Mouse (Mus musculus): ENCODE results near the gene Stxbp2. TPM values are rescaled to one million over a fixed set of nuclear protein-coding genes. Genes with fewer than 3 reads are reported as not detected.
A peak's percentile ranks its signal among the peaks of the same experiment; 100 is the strongest.
"Not testable (repeated sequence)": the region's sequence is repeated elsewhere in the genome, so short reads cannot be mapped to it uniquely, and the experiment has no call there.

Gene Stxbp2
- polyA plus RNA-seq (2014; fragmentation: Nextera tagmentation; extraction: Ambion mirVana) = 85.9 and 106 TPM in 2 replicates

- Histone ChIP-seq H3K27ac (ENCODE audit: low read depth) (no peak within 1 kb of the TSS), H3K4me1 (replicated peaks; ENCODE audit: control insufficient read depth, insufficient read depth, low read length) (0 out of 2 replicates have a peak, but pooled peaks cover 5% of the 10 kb centered on the region), H3K9ac (ENCODE audit: low read length) (peak within 1 kb of the TSS; percentile 55), H3K4me3 (ENCODE audit: low read depth, low read length) (peak within 1 kb of the TSS; percentile 59), H3K9me3 (ENCODE audit: control insufficient read depth, low read length) (no peaks in the 10 kb centered on the region), H3K4me2 (ENCODE audit: low read length) (peak within 1 kb of the TSS; percentile 78), H3K27me3 (replicated peaks; ENCODE audit: control insufficient read depth, insufficient read depth, low read length) (peaks cover 12% of the 10 kb centered on the region; the same call in 1 of the 2 replicates), H3K36me3 (ENCODE audit: control insufficient read depth, insufficient read depth, low read length) (peaks cover 6% of the 10 kb centered on the region; the same call in 1 of the 2 replicates)
- WGBS = 7% methylated on average over 47 of the region's 47 CpGs
- ATAC-seq (replicated peaks; ENCODE audit: low FRiP score, low TSS enrichment, low read depth) = peak; percentile 95
- peak; percentile 85 for DNase-seq (ENCODE audit: low spot score)
Observed at GRCm38 (mm10) chr8:3630647-3631477, at the start of gene Stxbp2. Gene Stxbp2 (plus strand): TSS chr8:3630955.

- WGBS = 78% methylated on average over 1 of the region's 3 CpGs
- H3K36me3 ChIP-seq (ENCODE audit: control insufficient read depth, insufficient read depth, low read length); ATAC-seq (replicated peaks; ENCODE audit: low FRiP score, low TSS enrichment, low read depth); DNase-seq (ENCODE audit: low spot score); H3K27ac ChIP-seq (ENCODE audit: low read depth); H3K9ac ChIP-seq (ENCODE audit: low read length); H3K4me3 ChIP-seq (ENCODE audit: low read depth, low read length); H3K9me3 ChIP-seq (ENCODE audit: control insufficient read depth, low read length); H3K27me3 ChIP-seq (replicated peaks; ENCODE audit: control insufficient read depth, insufficient read depth, low read length); H3K4me2 ChIP-seq (ENCODE audit: low read length); H3K4me1 ChIP-seq (replicated peaks; ENCODE audit: control insufficient read depth, insufficient read depth, low read length): not testable (repeated sequence)
Observed at GRCm38 (mm10) chr8:3581961-3582360, 48.8 kb upstream of the Stxbp2 start.

- H3K4me3 ChIP-seq (ENCODE audit: low read depth, low read length) = no peak overlapping the region
- peaks cover 12% of the 10 kb centered on the region for H3K27me3 ChIP-seq (replicated peaks; ENCODE audit: control insufficient read depth, insufficient read depth, low read length)
- no peak overlapping the region for H3K27ac ChIP-seq (ENCODE audit: low read depth)
- ATAC-seq (replicated peaks; ENCODE audit: low FRiP score, low TSS enrichment, low read depth) (no peak), DNase-seq (ENCODE audit: low spot score) (no peak)
- no peaks in the 10 kb centered on the region for H3K36me3 ChIP-seq (ENCODE audit: control insufficient read depth, insufficient read depth, low read length)
- H3K4me1 ChIP-seq (replicated peaks; ENCODE audit: control insufficient read depth, insufficient read depth, low read length) = no peaks in the 10 kb centered on the region
- no peak overlapping the region for H3K9ac ChIP-seq (ENCODE audit: low read length)
- 68% methylated on average over 2 of the region's 2 CpGs for WGBS
- H3K9me3 ChIP-seq (ENCODE audit: control insufficient read depth, low read length) = no peaks in the 10 kb centered on the region
- H3K4me2 ChIP-seq (ENCODE audit: low read length) = no peak overlapping the region
Observed at GRCm38 (mm10) chr8:3586452-3586851, 44.3 kb upstream of the Stxbp2 start.

GRCm38 (mm10) chr8:3586993-3587390, 43.8 kb upstream of the Stxbp2 start, which contains the start of gene Camsap3:
Gene Camsap3 (plus strand): TSS chr8:3587293.
- Histone ChIP-seq H3K36me3 (ENCODE audit: control insufficient read depth, insufficient read depth, low read length) (no peaks in the 10 kb centered on the region), H3K4me2 (ENCODE audit: low read length) (peak within 1 kb of the TSS; percentile 87), H3K4me3 (ENCODE audit: low read depth, low read length) (peak within 1 kb of the TSS; percentile 63), H3K9ac (ENCODE audit: low read length) (peak within 1 kb of the TSS; percentile 68), H3K4me1 (replicated peaks; ENCODE audit: control insufficient read depth, insufficient read depth, low read length) (no peaks in the 10 kb centered on the region), H3K9me3 (ENCODE audit: control insufficient read depth, low read length) (no peaks in the 10 kb centered on the region), H3K27me3 (replicated peaks; ENCODE audit: control insufficient read depth, insufficient read depth, low read length) (peaks cover 12% of the 10 kb centered on the region), H3K27ac (ENCODE audit: low read depth) (peak within 1 kb of the TSS; percentile 81)
- WGBS = 2% methylated on average over 7 of the region's 7 CpGs
- DNase-seq (ENCODE audit: low spot score) (no peak), ATAC-seq (replicated peaks; ENCODE audit: low FRiP score, low TSS enrichment, low read depth) (no peak; the same call in 1 of the 2 replicates)

GRCm38 (mm10) chr8:3587391-3588257, 43.1 kb upstream of the Stxbp2 start:
- Histone ChIP-seq H3K9ac (ENCODE audit: low read length) (peak overlapping the region; percentile 68), H3K4me2 (ENCODE audit: low read length) (peak overlapping the region; percentile 87), H3K9me3 (ENCODE audit: control insufficient read depth, low read length) (no peaks in the 10 kb centered on the region), H3K4me1 (replicated peaks; ENCODE audit: control insufficient read depth, insufficient read depth, low read length) (no peaks in the 10 kb centered on the region), H3K36me3 (ENCODE audit: control insufficient read depth, insufficient read depth, low read length) (no peaks in the 10 kb centered on the region), H3K27ac (ENCODE audit: low read depth) (peak overlapping the region; percentile 81), H3K27me3 (replicated peaks; ENCODE audit: control insufficient read depth, insufficient read depth, low read length) (peaks cover 12% of the 10 kb centered on the region), H3K4me3 (ENCODE audit: low read depth, low read length) (peak overlapping the region; percentile 63)
- under 1% methylated on average over 74 of the region's 77 CpGs for WGBS
- ATAC-seq (replicated peaks; ENCODE audit: low FRiP score, low TSS enrichment, low read depth) (peak; percentile 85), DNase-seq (ENCODE audit: low spot score) (peak; percentile 81)

GRCm38 (mm10) chr8:3588258-3588633, 42.5 kb upstream of the Stxbp2 start:
- Histone ChIP-seq H3K4me1 (replicated peaks; ENCODE audit: control insufficient read depth, insufficient read depth, low read length) (no peaks in the 10 kb centered on the region), H3K36me3 (ENCODE audit: control insufficient read depth, insufficient read depth, low read length) (no peaks in the 10 kb centered on the region), H3K9ac (ENCODE audit: low read length) (peak overlapping the region; percentile 68), H3K4me3 (ENCODE audit: low read depth, low read length) (peak overlapping the region; percentile 63), H3K4me2 (ENCODE audit: low read length) (peak overlapping the region; percentile 87), H3K9me3 (ENCODE audit: control insufficient read depth, low read length) (no peaks in the 10 kb centered on the region), H3K27me3 (replicated peaks; ENCODE audit: control insufficient read depth, insufficient read depth, low read length) (peaks cover 12% of the 10 kb centered on the region), H3K27ac (ENCODE audit: low read depth) (no peak overlapping the region)
- no peak for DNase-seq (ENCODE audit: low spot score)
- WGBS = 5% methylated on average over 11 of the region's 11 CpGs
- ATAC-seq (replicated peaks; ENCODE audit: low FRiP score, low TSS enrichment, low read depth) = peak; percentile 67

GRCm38 (mm10) chr8:3593470-3593869, 37.3 kb upstream of the Stxbp2 start:
- 56% methylated on average over 3 of the region's 3 CpGs for WGBS
- H3K4me1 ChIP-seq (replicated peaks; ENCODE audit: control insufficient read depth, insufficient read depth, low read length) = no peaks in the 10 kb centered on the region
- ATAC-seq (replicated peaks; ENCODE audit: low FRiP score, low TSS enrichment, low read depth) (no peak), DNase-seq (ENCODE audit: low spot score) (no peak)
- no peak overlapping the region for H3K27ac ChIP-seq (ENCODE audit: low read depth)
- no peaks in the 10 kb centered on the region for H3K36me3 ChIP-seq (ENCODE audit: control insufficient read depth, insufficient read depth, low read length)
- H3K4me2 ChIP-seq (ENCODE audit: low read length) = no peak overlapping the region
- H3K27me3 ChIP-seq (replicated peaks; ENCODE audit: control insufficient read depth, insufficient read depth, low read length) = no peaks in the 10 kb centered on the region
- H3K4me3 ChIP-seq (ENCODE audit: low read depth, low read length) = no peak overlapping the region
- no peaks in the 10 kb centered on the region for H3K9me3 ChIP-seq (ENCODE audit: control insufficient read depth, low read length)
- H3K9ac ChIP-seq (ENCODE audit: low read length) = no peak overlapping the region

- H3K27ac ChIP-seq (ENCODE audit: low read depth) = no peak overlapping the region
- no peaks in the 10 kb centered on the region for H3K27me3 ChIP-seq (replicated peaks; ENCODE audit: control insufficient read depth, insufficient read depth, low read length)
- WGBS = 90% methylated on average over 2 of the region's 2 CpGs
- no peak overlapping the region for H3K4me2 ChIP-seq (ENCODE audit: low read length)
- no peaks in the 10 kb centered on the region for H3K36me3 ChIP-seq (ENCODE audit: control insufficient read depth, insufficient read depth, low read length)
- H3K4me1 ChIP-seq (replicated peaks; ENCODE audit: control insufficient read depth, insufficient read depth, low read length) = no peaks in the 10 kb centered on the region
- DNase-seq (ENCODE audit: low spot score) (no peak), ATAC-seq (replicated peaks; ENCODE audit: low FRiP score, low TSS enrichment, low read depth) (no peak)
- no peaks in the 10 kb centered on the region for H3K9me3 ChIP-seq (ENCODE audit: control insufficient read depth, low read length)
- no peak overlapping the region for H3K9ac ChIP-seq (ENCODE audit: low read length)
- H3K4me3 ChIP-seq (ENCODE audit: low read depth, low read length) = no peak overlapping the region
Observed at GRCm38 (mm10) chr8:3594466-3594865, 36.3 kb upstream of the Stxbp2 start.
